Mouse (Mus musculus) CH12.LX (cell line): ENCODE data around the gene Inpp4b. TPM values are rescaled to one million over a fixed set of nuclear protein-coding genes. Genes with fewer than 3 reads are reported as not detected.

ENCODE experiments used
- DNase-seq: peaks from one replicate; pipeline ENCODE4 v3.0.0-alpha.2; 2013; ENCODE audit errors: extremely low read depth
- H3K27ac ChIP-seq: 2 replicates; pipeline ENCODE4 v1.5.1; 2012; ENCODE audit warnings: low read depth, mild to moderate bottlenecking, control low read depth, moderate library complexity; ENCODE audit not compliant: insufficient read depth
- H3K27me3 ChIP-seq: replicated peaks from 2 replicates; pipeline ENCODE3; 2012; ENCODE audit warnings: inconsistent platforms
- H3K36me3 ChIP-seq, 2 experiments: replicated peaks in 1 of 2; 2 replicates each; pipeline versions ENCODE3 to v1.6.1; 2012; ENCODE audit warnings: inconsistent platforms in 1 of 2, low read length in 1 of 2, mild to moderate bottlenecking in 1 of 2, mixed read lengths in 1 of 2, moderate library complexity in 1 of 2; ENCODE audit not compliant: control insufficient read depth in 1 of 2, insufficient read depth in 1 of 2
- H3K4me1 ChIP-seq, 2 experiments: 2 replicates each; pipeline ENCODE4 v1.6.1; 2012; ENCODE audit warnings: inconsistent platforms in 1 of 2, moderate library complexity in 1 of 2; ENCODE audit not compliant: insufficient read depth in 2 of 2, control insufficient read depth in 1 of 2
- H3K4me2 ChIP-seq: 2 replicates; pipeline ENCODE4 v1.6.1; 2012; ENCODE audit warnings: low read depth, mild to moderate bottlenecking, control low read depth; ENCODE audit not compliant: poor library complexity, insufficient read depth, severe bottlenecking
- H3K4me3 ChIP-seq, 3 experiments: fragments of 150-350 bp in 1 of 3; sonication (generic) in 1 of 3; replicated peaks in 1 of 3; 2 replicates each; pipeline versions ENCODE3 to v1.5.1; 2011 to 2012; ENCODE audit warnings: low read depth in 2 of 3, low read length in 2 of 3, mild to moderate bottlenecking in 2 of 3, moderate library complexity in 2 of 3, control low read depth in 1 of 3, improper control_type of control experiment in 1 of 3, inconsistent platforms in 1 of 3, mixed read lengths in 1 of 3; ENCODE audit not compliant: poor library complexity in 1 of 3
- H3K79me2 ChIP-seq: replicated peaks from 2 replicates; pipeline ENCODE4 v1.6.1; 2012; ENCODE audit warnings: mild to moderate bottlenecking, moderate library complexity; ENCODE audit not compliant: control insufficient read depth, poor library complexity, insufficient read depth, severe bottlenecking; ENCODE audit errors: extremely low read depth
- H3K9ac ChIP-seq: 2 replicates; pipeline ENCODE4 v1.6.1; 2012; ENCODE audit warnings: low read depth, mild to moderate bottlenecking, control low read depth, moderate library complexity; ENCODE audit not compliant: insufficient read depth
- H3K9me3 ChIP-seq: replicated peaks from 2 replicates; pipeline ENCODE3; 2012; ENCODE audit warnings: low read length, inconsistent platforms, mixed read lengths
- CTCF ChIP-seq, 2 experiments: IDR thresholded peaks in 1 of 2; conservative IDR thresholded peaks in 1 of 2; 2 replicates each; pipeline ENCODE4 v1.5.1; 2011 to 2012; ENCODE audit warnings: low read depth in 2 of 2, low read length in 2 of 2, improper control_type of control experiment in 1 of 2, inconsistent platforms in 1 of 2, mild to moderate bottlenecking in 1 of 2, moderate library complexity in 1 of 2
- E2F4 ChIP-seq: IDR thresholded peaks from 2 replicates; pipeline ENCODE4 v1.6.1; 2011; ENCODE audit warnings: low read depth, low read length, improper control_type of control experiment; ENCODE audit not compliant: insufficient replicate concordance
- ELF1 ChIP-seq: IDR thresholded peaks from 2 replicates; pipeline ENCODE4 v1.6.1; 2014; ENCODE audit warnings: low read depth, mild to moderate bottlenecking, inconsistent platforms, low read length, improper control_type of control experiment
- EP300 ChIP-seq: IDR thresholded peaks from 2 replicates; pipeline ENCODE4 v1.6.1; 2011; ENCODE audit warnings: low read length, improper control_type of control experiment
- ETS1 ChIP-seq: conservative IDR thresholded peaks from 2 replicates; pipeline ENCODE4 v1.6.1; 2012; ENCODE audit warnings: low read depth, mild to moderate bottlenecking, inconsistent platforms, low read length, improper control_type of control experiment, moderate library complexity
- IRF4 ChIP-seq: IDR thresholded peaks from 2 replicates; pipeline ENCODE4 v1.6.1; 2014; ENCODE audit warnings: low read depth, mild to moderate bottlenecking, inconsistent platforms, low read length, improper control_type of control experiment
- JUN ChIP-seq: IDR thresholded peaks from 2 replicates; pipeline ENCODE4 v1.6.1; 2011; ENCODE audit warnings: low read depth, mild to moderate bottlenecking, low read length, improper control_type of control experiment, moderate library complexity; ENCODE audit not compliant: insufficient read depth
- JUND ChIP-seq: conservative IDR thresholded peaks from 2 replicates; pipeline ENCODE4 v1.6.1; 2011; ENCODE audit warnings: low read depth, low read length, improper control_type of control experiment
- MAFK ChIP-seq: IDR thresholded peaks from 2 replicates; pipeline ENCODE4 v1.6.1; 2011; ENCODE audit warnings: low read length, improper control_type of control experiment; ENCODE audit not compliant: insufficient replicate concordance
- MEF2A ChIP-seq: IDR thresholded peaks from 2 replicates; pipeline ENCODE4 v1.6.1; 2014; ENCODE audit warnings: low read depth, mild to moderate bottlenecking, inconsistent platforms, low read length, improper control_type of control experiment, borderline replicate concordance
- NELFE ChIP-seq: IDR thresholded peaks from 2 replicates; pipeline ENCODE4 v1.6.1; 2011; ENCODE audit warnings: low read depth, low read length, improper control_type of control experiment
- NRF1 ChIP-seq: IDR thresholded peaks from 2 replicates; pipeline ENCODE4 v1.6.1; 2014; ENCODE audit warnings: low read depth, mild to moderate bottlenecking, inconsistent platforms, low read length, improper control_type of control experiment, moderate library complexity
- PAX5 ChIP-seq: IDR thresholded peaks from 2 replicates; pipeline ENCODE4 v1.6.1; 2012; ENCODE audit warnings: low read length, inconsistent platforms, mixed read lengths
- POLR2A ChIP-seq: IDR thresholded peaks from 2 replicates; pipeline ENCODE4 v1.6.1; 2011; ENCODE audit warnings: low read depth, mild to moderate bottlenecking, improper control_type of control experiment, low read length
- POLR2AphosphoS2 ChIP-seq: IDR thresholded peaks from 2 replicates; pipeline ENCODE4 v1.6.1; 2011; ENCODE audit warnings: low read depth, low read length, improper control_type of control experiment
- RAD21 ChIP-seq: IDR thresholded peaks from 2 replicates; pipeline ENCODE4 v1.6.1; 2011; ENCODE audit warnings: low read depth, mild to moderate bottlenecking, low read length, improper control_type of control experiment, moderate library complexity
- RCOR1 ChIP-seq: conservative IDR thresholded peaks from 2 replicates; pipeline ENCODE4 v1.6.1; 2012; ENCODE audit warnings: low read depth, mild to moderate bottlenecking, inconsistent platforms, low read length, improper control_type of control experiment
- SIN3A ChIP-seq: IDR thresholded peaks from 2 replicates; pipeline ENCODE4 v1.6.1; 2012; ENCODE audit warnings: low read length, improper control_type of control experiment, inconsistent platforms
- ZNF384 ChIP-seq: IDR thresholded peaks from 2 replicates; pipeline ENCODE4 v1.6.1; 2012; ENCODE audit warnings: low read depth, low read length, improper control_type of control experiment, inconsistent platforms
- dilution Hi-C: fragments of 300-500 bp; cut with MboI; formaldehyde crosslinking; loops from 2 replicates; pipeline ENCODE4 v1.14.3; 2020; ENCODE audit warnings: low sequenced_read_pairs; ENCODE audit not compliant: extremely low pct_unique_long_range_greater_than_20kb, extremely low pct_ligation_motif_present
- in situ Hi-C: fragments of 300-500 bp; cut with MboI; formaldehyde crosslinking; loops from 3 replicates; pipeline ENCODE4 v1.14.3; 2019; ENCODE audit warnings: low sequenced_read_pairs, low pct_ligation_motif_present, low pct_unique_long_range_greater_than_20kb, mixed read lengths
- polyA plus RNA-seq: library from polyadenylated mRNA; unstranded; fragments of >175 nt; gene quantifications from 2 replicates; pipeline ENCODE4 v1.2.1, GENCODE M21; 2012; ENCODE audit warnings: low read depth; ENCODE audit not compliant: insufficient read length
- total RNA-seq, 2 experiments: library from RNA; depleted of rRNA; stranded (reverse); fragments of 300-350 nt in 1 of 2; fragments of >200 nt in 1 of 2; gene quantifications; 2 replicates each; pipeline ENCODE4 v1.2.3; 2012 to 2014

Inpp4b gene
- total and polyA plus RNA-seq, 3 experiments = 3.0 to 4.9 (median 3.4) TPM

GRCm38 (mm10) chr8:81586783-81587182 lies 244.4 kb downstream of the Inpp4b start:
- Histone ChIP-seq H3K4me1 (peaks cover 4 to 26% of the 10 kb centered on the region in 2 experiments; a peak in 3 of 4 replicates), H3K9me3 (no peaks in the 10 kb centered on the region), H3K27me3 (no peaks in the 10 kb centered on the region), H3K4me2 (peak overlapping the region; percentile 67), H3K9ac (no peak overlapping the region)
- in situ Hi-C loops = no loop called here
- TF ChIP-seq EP300 = peak; percentile 88
- no peak for TF ChIP-seq E2F4
- TF ChIP-seq SIN3A = 0 out of 2 replicates have a peak, but pooled peaks have one; percentile 50
- 0 out of 2 replicates have a peak, but pooled peaks have one; percentile 25 for TF ChIP-seq JUND
- peak; percentile 53; the same call in 1 of the 2 replicates for TF ChIP-seq MEF2A
- TF ChIP-seq RAD21 = peak; percentile 4
- peak; percentile 31; the same call in 1 of the 2 replicates for TF ChIP-seq ETS1
- peak; percentile 67; the same call in 1 of the 2 replicates for TF ChIP-seq RCOR1
- no peak for TF ChIP-seq NELFE
- peak; percentile 89 for TF ChIP-seq IRF4
- TF ChIP-seq ZNF384 = no peak
- no peak for TF ChIP-seq MAFK
- TF ChIP-seq NRF1 = no peak
- TF ChIP-seq, all 38 proteins: peak for 8
- no peaks in the 10 kb centered on the region for H3K79me2 ChIP-seq
- no peak overlapping the region for H3K27ac ChIP-seq
- dilution Hi-C loops = no loop called here
- H3K4me3 ChIP-seq = no peak overlapping the region
- peak; percentile 68 for DNase-seq
- no peaks in the 10 kb centered on the region for H3K36me3 ChIP-seq

GRCm38 (mm10) chr8:81594134-81594714 lies 251.9 kb downstream of the Inpp4b start:
- no peaks in the 10 kb centered on the region for H3K27me3 ChIP-seq
- DNase-seq = no peak
- H3K79me2 ChIP-seq = no peaks in the 10 kb centered on the region
- dilution Hi-C loops = no loop called here
- H3K4me1 ChIP-seq = no peaks in the 10 kb centered on the region
- no peak for TF ChIP-seq MAFK
- no peak for TF ChIP-seq ETS1
- no peak for TF ChIP-seq POLR2A
- TF ChIP-seq JUND = no peak
- no peak for TF ChIP-seq POLR2AphosphoS2
- TF ChIP-seq SIN3A = no peak
- no peak for TF ChIP-seq CTCF (conservative IDR thresholded peaks at IDR 0.05 in 1 of 2, IDR thresholded peaks at IDR 0.05 in 1 of 2; ENCODE audit: low read depth in 2 of 2, low read length in 2 of 2)
- TF ChIP-seq PAX5 = no peak
- no peak for TF ChIP-seq ELF1
- TF ChIP-seq RAD21 = no peak
- no peak for TF ChIP-seq JUN
- no peak overlapping the region for H3K27ac ChIP-seq
- no peaks in the 10 kb centered on the region for H3K9me3 ChIP-seq
- in situ Hi-C loops = no loop called here
- no peaks in the 10 kb centered on the region for H3K36me3 ChIP-seq
- no peak overlapping the region for H3K4me3 ChIP-seq
- H3K9ac ChIP-seq = no peak overlapping the region
- no peak overlapping the region for H3K4me2 ChIP-seq
